Mouse (Mus musculus): ENCODE measurements around the gene Sdr9c7.
"Not testable (repeated sequence)": the region's sequence is repeated elsewhere in the genome, so short reads cannot be mapped to it uniquely, and the experiment has no call there.

Sdr9c7 gene

DNA sequence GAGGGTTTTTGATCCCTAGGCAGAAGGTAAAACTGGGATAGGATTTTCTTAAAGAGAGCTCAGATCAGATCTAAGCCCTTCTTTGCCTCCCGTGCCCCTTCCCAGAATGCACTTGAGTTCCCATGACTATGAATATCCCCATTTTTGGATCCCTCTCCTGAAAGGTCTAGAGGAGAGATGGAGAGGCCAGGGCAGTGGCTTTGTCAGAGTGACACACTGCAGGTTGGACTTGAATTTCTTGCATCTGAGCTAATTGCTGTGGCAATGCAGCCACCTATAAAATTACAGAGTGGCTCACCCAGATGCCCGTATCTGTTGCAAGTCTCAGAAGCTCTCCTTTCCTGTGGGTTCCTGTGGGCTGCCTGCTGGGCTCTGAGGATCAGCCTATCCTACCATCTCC, at the start of gene Sdr9c7:
Sdr9c7 (plus strand) TSS at position 301 of the 400 bp plus-strand sequence.
- DNase-seq, result no peak

DNA sequence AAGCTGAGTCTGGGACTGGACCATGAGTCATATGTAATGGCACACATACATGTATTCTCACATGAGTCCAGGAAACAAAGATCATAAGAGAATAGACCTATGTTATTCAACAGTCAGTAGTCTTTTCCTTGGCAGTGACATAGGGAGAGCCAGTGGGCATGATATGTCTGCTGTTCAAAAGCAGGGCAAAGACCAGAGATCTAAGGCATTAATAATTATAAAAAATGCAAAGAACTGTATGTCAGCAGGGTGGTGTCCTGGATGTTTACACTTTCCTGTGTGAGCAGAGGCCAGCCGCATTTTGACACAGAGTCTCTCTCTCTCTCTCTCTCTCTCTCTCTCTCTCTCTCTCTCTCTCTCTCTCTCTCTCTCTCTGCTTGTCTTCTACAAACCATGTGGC, 48.7 kb upstream of the Sdr9c7 start, which contains the start of gene Rdh19:
Rdh19 (plus strand) TSS at position 301 of the 400 bp plus-strand sequence.
- no peak for DNase-seq

DNA sequence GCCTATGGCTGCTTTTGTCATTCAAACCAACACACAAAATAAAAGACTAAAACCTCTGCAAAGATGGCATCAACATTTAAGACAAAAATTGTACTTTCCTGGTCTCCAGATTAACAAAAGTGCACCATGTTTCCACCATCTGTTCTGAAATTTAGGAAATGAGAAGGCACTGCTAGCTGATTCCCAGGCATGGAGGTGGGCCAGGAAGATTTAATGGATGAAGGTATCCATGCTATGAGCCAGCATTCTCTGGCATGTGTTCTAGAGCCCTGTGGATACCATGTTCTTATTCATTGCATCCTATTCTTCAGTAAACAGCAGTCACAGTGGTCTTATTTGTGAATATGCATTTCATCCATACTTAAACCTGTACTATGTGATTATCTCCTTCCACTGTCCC, 41.9 kb upstream of the Sdr9c7 start:
- DNase-seq, result peak; percentile 42

DNA sequence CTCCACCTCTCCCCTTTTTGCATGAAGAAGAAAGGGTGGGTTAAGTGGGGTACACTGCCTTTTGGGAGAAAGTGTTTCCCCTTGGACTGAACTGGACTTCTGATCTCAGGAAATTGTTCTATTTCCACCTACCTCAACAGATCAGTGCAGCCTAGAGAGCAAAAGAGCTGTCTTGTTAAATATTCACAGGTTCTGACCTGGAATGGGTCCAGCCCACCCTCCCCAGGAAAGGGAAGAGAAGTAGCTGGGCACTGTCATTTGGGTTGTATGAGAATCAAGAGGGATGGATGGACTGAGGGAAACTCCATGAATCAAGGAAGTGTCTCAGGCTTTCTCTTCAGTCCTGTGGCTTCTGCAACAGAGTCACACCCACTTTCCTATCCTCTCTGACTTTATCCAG, 33.4 kb upstream of the Sdr9c7 start:
- DNase-seq, result no peak

- no peak for DNase-seq
These were observed 32.1 kb upstream of the Sdr9c7 start, which contains the start of gene Rdh16f2 for GRCm38 (mm10) chr10:127866232-127866631. Gene Rdh16f2 (plus strand): TSS chr10:127866474.

GRCm38 (mm10) chr10:127872484-127872883, 25.8 kb upstream of the Sdr9c7 start:
- no peak for DNase-seq

- DNase-seq, result no peak
These were observed 20.6 kb upstream of the Sdr9c7 start for GRCm38 (mm10) chr10:127877681-127878080.

- DNase-seq, result no peak
These were observed 19.9 kb upstream of the Sdr9c7 start for GRCm38 (mm10) chr10:127878262-127879057.

DNA sequence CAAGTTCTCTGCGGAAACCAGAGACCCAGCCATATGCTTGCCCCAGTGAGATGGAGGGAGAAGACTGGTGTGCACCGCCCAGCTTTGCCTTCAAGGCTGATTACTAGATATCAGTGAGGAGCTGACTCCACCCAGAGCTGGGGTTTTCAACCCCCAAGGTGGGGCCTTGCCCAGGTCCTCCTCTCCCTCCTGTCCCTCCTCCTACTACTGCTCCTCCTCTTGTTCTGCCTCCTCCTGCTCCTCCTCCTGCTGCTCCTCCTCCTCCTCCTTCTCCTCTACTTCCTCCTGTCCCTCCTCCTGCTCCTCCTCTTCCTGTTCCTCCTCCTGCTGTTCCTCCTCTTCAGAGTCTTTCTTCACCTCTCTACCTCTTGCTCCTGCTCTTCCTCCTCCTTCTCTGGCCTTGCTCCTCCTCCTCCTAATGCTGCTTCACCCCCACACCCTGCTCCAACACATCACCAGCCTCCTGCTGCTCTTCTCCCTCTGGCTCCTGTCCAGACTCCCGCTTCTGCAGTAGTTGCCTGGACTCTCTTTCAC, 19.1 kb upstream of the Sdr9c7 start:
- no peak for DNase-seq

GRCm38 (mm10) chr10:127881041-127881440, 17.3 kb upstream of the Sdr9c7 start:
- DNase-seq, result no peak

- no peak for DNase-seq
These were observed 11.8 kb upstream of the Sdr9c7 start for GRCm38 (mm10) chr10:127886551-127886950.

GRCm38 (mm10) chr10:127886971-127887370, 11.3 kb upstream of the Sdr9c7 start:
- DNase-seq, result no peak

- DNase-seq, result no peak
These were observed 9.7 kb upstream of the Sdr9c7 start, which contains the start of gene Rdh7 for GRCm38 (mm10) chr10:127888605-127889004. Gene Rdh7 (minus strand): TSS chr10:127888817.

DNA sequence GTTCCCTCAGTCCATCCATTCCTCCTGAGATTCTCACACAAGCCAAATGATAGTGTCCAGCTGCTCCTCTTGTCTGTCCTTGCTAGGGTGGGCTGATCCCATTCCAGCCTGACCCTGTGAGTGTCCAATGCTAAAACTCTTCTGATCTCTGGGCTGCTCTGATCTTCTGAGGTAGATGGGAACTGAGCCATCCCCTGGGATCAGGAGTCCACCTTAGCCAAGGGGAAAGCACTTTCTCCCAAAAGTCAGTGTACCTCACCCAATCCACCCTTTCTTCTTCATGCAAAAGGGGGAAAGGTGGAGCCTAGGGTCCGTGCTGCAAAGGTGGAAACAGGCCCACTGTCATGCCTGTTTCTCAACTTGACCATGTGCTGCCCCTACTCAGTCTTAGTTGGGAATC, 6.8 kb upstream of the Sdr9c7 start:
- no peak for DNase-seq

- DNase-seq, result not testable (repeated sequence)
These were observed 4.9 kb upstream of the Sdr9c7 start for GRCm38 (mm10) chr10:127893163-127894022.

DNA sequence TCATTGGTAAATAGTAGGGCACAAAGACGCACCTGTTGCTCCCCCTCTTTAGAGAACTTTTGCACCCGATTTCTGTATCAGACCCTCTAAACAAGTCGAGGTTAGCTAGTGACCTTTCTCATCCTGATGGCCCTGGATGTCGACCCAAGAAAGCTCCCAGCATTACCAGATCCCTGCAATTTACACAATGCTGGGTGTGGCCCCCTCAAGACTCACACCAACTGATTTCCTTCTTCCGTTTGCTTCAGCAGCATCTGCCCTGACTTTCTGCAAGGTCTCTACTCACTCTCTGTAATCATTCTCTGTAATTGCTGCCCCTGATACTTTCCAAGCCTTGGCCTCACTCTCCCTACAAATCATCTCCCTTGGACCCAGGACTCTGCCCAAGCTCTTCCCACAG, 1.6 kb upstream of the Sdr9c7 start:
- DNase-seq, result no peak

GRCm38 (mm10) chr10:127897506-127897905, 812 bp upstream of the Sdr9c7 start:
- DNase-seq, result no peak

- no peak for DNase-seq
These were observed 1.5 kb downstream of the Sdr9c7 start for GRCm38 (mm10) chr10:127899783-127900182.

- DNase-seq, result no peak
These were observed 3.4 kb downstream of the Sdr9c7 start for GRCm38 (mm10) chr10:127901751-127902150.

- DNase-seq, result no peak
These were observed 4.8 kb downstream of the Sdr9c7 start for GRCm38 (mm10) chr10:127903116-127903515.

DNA sequence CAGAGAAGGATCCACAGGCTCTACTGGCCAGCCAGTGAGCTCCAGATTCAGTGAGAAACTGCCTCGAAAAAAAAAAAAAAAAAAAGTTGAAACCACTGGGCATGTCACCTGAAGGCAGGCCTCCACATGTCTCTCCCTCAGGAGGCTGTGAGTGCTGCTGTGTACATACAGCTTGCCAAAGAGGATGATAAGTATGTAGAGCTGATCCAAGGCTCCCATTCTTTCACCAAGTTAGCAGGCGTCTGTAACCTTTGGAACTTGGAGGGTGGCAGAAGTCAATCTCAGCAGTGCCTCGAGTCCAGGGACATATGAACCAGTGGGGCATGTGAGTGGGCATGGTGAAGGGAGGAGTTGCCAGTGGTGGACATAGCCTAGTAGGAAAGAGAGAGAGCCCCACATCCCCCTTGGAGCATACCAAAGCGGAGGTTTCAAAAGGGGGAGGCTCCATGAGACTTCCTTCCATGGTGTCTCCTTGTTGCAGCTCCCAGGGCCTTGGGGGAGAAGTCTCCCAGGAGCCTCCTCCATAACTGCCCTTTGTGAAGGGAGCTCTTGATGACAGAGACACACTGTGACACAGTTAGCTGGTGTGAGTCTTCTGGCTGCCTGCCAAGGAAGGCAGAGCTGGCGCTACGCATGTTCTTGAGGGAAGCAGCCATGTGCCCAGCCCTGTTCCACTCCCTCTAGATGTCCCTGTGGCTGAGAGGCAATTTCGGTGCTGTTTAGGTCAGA, 6.6 kb downstream of the Sdr9c7 start:
- no peak for DNase-seq

DNA sequence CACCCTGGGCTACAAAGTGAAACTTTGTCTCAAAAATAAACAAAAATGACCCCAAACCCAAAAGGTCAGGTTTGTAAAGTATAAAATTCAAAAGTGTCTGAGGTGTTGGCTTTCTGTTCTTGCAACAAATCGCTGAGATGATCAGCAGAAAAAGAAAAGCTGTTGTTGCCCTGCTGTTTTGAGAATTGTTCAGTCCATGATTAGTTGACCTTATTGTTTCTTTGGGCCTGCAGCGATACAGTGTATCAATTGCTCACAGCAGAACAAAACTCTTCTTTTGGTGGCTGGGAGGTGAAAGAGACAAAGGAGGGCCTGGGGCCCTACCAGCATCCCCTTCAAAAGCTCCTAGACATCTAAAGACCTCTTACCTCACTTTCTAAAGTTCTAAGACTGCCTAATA, 7.8 kb downstream of the Sdr9c7 start:
- DNase-seq, result no peak
